Mouse (Mus musculus) kidney, adult 18-20 months (tissue): ENCODE measurements at regions not wholly inside any gene's neighbourhood (a gene's known extent, or its start where the extent isn't known, plus 50 kb on each side); places are given as distances from the start of the nearest gene placed in this dataset.

Experiments
- DNase-seq: peaks from one replicate; pipeline ENCODE4 v3.0.0; 2021

DNA sequence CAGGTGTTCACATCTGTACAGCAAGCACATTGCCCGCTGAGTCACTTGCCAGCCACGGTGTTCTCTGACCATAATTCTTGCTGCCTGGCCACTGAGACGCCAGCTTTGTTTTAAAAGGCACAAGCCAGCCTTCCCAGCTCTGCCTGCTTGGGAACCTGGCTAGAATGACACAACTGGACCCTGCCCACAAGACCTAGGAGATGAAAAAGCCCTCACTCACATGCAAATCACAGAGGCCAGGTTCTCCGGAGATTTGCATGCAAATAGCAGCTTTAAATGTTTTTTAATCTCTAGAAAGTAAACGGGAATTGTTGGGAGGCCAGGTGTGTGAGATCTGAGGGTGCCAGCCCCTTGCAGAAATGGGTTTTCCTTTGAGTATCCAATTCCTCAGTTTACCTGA, 71.9 kb downstream of the 1810010D01Rik start:
- DNase-seq = no peak

DNA sequence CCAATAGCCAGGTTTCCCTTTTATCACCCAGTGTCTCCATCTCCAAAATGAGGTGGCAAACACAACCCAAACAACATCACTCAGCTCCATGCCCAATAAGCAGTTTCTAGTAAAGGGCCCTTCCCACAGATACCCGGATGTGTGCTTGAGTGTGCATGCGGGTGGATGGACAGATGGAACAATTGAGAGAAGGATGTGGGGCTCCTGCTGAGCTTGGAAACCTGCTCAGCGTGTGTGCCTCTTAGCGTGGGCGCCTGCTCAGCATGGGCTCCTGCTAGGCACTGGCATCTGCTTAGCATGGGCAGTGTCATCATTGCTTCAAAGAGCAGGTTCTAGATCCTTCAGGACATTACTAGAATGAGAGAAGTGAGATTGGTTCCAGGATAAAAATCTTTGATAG, 75.4 kb downstream of the 1810010D01Rik start:
- no peak for DNase-seq

DNA sequence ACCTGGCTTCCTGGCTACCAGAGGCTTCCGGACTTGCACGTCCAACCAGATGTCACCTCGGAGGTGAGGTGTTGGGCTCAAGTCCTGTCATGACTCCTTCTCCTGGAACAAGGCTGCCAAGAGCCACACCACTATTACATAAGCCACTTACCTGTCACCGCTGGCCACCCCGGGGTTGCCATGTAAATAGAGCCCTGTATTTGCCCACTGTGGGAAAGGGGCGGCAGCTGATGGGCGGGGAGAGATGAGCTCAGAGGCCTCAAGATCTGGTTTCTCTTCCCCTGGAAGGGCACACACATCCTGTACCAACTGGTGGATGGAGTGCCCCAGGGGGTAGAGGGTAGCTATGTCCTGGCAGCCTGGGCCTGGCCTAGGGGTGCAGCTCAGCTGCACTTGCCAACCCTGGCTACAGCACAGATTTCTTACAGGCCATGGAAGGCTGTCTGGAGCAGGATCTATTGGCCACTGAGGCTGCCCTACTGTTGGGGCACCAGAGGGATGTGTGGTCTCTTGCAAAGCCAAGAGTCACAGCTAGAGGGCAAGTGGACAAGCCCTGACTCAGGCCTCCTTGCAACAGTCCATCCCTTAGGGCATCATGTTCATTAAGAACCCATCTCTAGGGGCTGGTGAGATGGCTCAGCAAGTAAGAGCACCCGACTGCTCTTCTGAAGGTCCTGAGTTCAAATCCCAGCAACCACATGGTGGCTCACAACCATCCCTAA, 76.3 kb downstream of the 1810010D01Rik start:
- DNase-seq = no peak

DNA sequence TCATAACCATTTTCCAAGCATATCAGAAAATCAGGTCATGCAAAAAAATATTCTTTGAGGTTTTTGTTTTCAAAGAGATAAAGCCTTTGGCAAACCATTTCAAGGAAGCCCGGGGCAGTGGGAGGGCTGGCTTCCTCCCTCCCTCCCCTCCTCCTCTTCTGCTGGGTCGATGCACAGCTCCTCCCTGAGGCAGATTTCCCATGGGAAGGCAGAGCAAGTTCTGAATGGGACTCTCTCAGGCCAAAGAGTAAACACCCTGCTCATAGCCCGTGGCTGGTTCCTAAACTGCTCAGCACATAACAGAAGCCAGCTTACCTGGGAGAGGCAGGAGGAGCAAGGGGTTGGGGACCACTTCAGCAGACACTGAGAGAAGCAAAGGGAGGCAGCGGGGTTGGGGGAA, 77.9 kb downstream of the 1810010D01Rik start:
- DNase-seq = peak; percentile 17

DNA sequence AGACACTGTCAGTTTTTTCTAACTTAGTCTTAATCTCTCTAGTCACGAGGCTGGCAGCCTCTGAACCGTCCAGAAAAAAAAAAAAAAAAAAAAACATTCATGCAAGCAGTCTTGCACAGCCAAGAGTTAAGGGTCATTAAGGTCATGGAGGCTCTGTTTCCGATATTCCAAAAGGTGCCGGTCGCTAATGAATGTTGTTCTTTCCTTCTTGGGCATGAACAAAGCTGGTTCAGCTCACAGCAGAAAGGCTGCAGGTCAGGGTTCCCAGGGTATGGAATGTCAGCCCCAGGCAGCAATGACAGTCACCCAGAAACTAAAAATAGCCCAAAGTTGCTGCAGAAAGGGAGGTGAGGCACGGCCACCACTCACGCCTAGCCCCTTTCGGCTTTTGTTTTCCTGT, 80.3 kb downstream of the 1810010D01Rik start:
- no peak for DNase-seq

DNA sequence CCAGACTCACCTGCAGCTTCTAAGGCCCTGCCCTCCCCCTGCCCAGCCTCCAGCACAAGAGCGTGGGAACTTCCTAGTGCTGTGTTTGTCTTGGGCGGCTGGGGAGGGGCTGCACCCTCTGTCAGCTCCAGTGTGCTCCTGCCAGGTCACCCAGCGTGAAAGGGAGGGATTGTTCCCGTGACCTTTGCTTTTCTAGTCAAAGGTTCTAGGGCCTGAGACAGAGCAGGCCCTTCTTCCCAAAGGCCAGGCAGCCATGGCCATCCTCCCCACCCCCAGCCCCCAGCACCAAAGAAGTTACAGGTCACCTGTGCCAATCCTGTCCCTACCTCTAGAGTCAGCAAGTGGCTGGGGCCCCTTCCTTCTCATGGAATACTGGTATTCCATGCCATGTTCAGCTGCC, 80.7 kb downstream of the 1810010D01Rik start:
- peak; percentile 69 for DNase-seq

DNA sequence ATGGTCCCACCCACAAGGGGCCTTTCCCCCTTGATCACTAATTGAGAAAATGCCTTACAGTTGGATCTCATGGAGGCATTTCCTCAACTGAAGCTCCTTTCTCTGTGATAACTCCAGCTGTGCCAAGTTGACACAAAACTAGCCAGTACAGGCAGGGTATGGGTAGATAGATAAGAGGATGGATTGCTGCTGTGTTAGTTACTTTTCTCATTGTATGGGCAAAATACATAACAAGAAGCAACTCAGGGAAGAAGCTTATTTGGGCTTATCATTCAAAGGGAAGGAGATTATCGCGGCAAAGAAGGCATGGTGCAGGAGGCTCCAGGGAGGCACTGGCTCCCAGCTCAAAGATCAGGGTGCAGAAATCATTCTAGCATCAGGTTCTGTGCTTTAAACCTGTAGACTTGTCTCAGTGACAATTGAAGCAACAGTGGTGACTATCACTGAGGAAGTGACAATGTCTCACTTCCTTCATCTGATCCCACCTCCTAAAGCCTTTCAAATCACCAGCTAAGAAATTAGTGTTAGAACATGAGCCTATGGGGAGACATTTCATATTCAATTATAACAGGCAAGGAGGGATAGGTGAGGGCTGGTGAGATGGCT, 83.8 kb downstream of the 1810010D01Rik start:
- DNase-seq = no peak

DNA sequence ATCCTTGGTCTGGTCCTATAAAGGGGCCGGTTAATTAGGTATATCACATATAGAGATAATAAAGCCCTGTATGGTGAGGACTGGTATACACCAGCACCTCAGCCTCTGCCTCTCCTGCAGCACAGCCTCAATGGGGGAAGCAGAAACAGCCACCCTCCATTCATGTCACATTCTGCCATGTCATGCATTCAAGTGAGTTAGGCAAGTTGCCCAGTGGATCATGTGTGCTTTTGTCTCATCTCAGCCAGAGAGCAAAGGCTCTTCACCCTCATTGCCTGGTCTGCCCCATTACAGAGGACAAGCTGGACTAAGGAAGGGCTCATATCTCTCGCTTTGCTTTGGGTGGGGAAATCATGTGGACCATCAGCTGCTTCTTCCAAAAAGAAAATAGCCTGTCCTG, 85.4 kb downstream of the 1810010D01Rik start:
- no peak for DNase-seq

DNA sequence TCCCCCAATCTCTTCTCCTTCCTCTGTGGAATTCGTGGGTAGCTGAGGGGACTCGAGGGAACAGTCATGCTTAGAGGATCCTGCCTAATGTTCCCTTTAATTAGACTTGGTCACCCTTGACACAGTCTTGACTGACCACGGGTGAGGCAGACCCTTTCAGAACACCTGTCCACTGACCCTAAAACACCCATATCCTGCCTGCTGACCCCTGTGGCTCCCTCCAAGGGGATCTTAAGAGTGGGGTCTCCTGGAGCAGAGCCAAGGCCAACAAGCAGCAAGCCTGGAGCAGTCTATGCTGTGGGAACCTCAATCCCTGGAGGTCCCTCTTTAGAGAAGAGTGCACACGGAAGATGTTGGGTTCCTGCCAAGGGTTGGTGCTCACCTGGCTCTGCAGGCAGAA, 89.5 kb downstream of the 1810010D01Rik start:
- DNase-seq = no peak

DNA sequence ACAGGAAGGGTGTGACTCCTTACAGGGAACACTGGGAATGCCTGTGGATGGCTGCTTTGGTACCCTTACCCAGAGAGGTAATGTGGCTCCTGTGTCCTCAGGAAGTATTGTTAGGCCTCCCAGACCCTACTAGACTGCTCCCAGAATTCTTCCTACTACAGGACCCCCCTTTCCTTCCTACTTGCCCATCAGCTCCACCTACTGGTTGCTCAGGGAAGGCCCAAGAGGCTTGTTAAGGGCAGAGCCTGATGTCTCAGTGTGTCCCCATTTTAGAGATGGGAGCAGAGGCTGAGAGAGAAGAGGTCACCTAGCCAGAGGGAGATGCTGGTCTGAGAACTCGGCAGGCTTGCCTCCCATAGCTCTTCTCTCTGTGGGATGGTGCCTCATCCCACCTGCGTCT, 93.3 kb downstream of the 1810010D01Rik start:
- DNase-seq = peak; percentile 42

DNA sequence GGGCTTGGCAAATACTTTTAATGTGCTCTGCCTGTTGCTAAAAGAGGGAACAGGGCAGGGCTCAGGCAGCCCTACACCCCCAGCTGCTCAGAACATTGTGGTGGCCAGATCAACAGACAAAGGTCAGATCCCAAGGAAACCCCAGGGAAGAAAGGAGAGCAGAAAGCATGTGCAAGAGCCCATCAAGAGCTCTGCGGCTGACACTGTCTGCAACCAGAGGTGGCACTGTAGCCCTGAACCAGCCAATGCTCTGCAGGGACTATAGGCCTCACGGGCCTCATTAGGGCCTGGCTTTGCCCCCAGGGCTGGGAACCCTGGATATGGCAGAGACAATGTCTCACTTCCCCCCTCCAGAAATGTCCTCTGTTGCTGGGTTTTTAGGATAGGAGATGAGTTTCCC, 93.8 kb downstream of the 1810010D01Rik start:
- no peak for DNase-seq

DNA sequence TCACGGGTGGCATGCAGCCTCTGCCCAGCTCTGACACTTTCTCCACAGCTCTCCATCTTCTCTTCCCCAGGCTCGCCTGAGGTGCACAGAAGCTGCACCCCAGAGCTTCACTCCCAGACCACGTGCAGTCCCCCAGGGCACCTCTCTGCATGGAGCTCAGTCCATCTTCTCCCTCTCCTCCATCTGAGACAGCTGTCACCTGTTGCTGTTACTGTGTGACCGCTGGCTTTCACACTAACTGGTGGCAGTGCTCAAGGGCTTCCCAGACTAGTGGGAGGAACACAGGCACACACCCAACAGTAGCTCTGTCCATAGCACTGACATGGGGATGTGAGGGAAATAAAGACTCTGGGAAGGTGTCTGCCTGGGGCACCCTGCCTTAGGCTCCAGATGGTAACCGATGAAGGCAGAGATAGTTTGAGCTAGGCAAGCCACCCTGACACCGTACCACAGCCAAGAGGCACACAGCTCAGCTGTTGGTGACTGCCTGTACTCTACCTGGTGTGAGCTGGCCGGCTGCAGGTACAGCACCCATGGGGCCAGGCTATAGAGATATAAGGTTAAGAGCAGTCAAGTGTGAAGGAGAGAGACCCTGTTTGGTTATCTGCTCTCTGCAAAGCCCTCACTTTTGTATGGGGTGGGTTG, 94.9 kb downstream of the 1810010D01Rik start:
- DNase-seq = no peak

DNA sequence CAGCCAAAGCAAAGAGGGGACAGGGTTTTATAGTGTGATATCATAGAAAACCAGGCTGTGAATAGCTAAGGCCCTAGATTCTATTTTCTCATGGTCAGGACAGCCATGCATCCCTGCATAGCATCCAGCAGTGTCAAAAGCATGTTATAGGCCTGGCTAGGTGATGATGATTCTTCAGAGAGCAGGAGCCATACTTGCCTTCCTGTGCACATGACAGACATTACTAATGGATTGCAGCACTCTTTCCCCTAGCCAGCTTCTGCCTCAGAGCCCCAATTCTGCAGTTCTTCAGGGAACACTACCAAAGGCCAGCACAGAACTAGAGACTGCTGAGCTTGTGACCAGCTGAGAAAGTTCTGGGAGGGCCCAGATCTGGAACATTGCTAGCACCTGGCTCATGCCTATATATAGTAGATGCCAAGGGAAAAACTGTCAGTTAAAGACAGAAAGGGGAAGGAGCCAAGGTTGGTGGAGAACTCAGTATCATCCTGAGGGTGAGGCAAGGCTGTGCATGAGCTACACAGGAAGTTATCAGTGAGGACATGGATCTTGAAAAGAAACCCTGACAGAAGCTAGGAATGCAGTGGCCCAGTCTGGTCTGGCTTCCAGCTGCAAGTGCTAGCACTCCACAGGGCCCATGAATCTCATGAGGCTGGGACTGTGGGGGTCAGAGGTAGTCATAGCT, 95.6 kb downstream of the 1810010D01Rik start:
- DNase-seq = no peak

DNA sequence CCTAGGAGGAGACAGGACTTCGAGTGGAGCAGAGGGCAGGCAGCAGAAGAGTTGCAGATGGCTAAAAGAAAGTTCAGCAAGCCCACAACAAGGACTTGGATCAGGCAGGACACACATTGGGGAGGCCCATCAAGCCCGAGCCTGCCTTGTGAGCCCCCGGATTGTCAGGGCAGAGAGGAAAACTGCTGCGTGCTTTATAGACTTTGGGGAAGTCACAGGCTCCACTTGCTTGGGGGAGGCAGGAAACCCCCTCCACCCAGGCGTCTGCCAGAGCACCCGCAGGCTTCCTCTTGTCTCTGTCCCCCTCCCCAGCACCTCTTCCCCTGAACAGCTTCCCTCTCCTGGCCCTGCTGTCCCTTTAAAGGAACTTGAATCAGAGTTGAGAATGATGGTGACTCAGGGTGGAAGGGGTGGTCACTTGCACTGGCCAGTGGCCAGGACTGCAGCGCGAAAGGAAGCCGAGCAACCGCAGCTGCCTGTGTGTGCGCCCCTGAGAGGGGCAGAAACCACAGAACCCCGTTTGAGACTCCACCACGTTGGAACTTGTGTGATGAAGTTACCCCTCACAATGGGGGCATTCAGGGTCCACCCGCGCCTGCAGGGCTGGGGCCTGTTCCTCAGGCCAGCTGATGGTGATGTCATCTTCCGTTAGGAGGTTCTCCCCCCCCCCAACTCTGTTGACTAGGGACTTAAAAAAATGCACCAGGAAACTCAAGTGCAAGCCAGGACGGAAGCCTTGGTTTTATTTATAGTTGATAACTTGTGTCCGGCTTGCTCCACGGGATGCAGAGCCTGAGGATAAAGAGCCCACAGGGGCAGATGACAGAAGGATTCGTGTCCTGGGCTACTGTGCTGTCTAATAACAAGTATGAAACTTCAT, 96.4 kb downstream of the 1810010D01Rik start:
- peak; percentile 80 for DNase-seq

DNA sequence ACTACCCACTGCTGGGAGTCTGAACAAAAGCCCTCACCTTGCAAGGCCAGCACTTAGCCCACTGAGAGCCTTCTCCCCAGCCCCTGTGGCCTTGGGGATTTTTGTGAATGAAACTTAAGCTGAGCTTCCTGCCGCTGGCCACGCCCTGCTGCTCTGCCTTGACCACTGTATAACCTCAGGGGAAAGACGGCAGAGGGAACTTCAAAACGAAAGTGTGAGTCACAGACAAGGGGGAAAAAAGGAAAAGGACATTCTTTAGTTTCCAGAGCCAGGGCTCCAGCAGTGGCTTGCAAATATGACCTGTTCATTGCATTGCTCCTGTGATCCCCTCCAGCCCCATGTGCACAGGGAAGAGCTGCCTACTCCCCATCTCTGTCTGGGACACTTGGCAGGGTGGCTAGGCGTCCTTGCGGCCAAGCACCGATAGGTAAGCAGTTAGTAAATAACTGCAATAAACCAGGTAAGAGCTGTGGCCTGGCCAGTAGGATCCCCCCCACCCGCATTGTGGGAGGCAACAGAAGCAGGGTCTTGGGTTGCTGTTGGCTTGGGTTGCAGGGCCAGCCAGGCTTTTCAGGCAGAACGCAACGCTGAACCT, 97.2 kb downstream of the 1810010D01Rik start:
- DNase-seq = peak; percentile 35

DNA sequence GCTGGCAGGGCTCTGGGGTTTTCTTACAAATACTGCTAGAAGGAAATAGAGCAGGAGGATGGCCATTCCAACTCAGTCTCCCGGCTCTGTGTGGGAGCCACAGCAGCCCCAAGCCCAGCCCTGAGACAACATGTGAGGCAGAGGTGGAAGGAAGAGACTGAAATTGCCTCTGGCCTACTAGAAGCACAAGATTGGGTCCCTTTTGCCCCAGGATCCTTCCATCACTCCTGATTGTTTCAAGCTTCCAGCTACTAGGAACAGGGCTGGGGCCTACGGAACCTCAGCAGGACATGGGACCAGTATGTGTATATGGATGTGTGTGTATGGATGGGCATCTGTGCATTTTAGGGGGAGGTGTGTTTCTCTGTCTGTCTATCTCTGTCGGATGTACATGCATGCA, 97.9 kb downstream of the 1810010D01Rik start:
- no peak for DNase-seq

DNA sequence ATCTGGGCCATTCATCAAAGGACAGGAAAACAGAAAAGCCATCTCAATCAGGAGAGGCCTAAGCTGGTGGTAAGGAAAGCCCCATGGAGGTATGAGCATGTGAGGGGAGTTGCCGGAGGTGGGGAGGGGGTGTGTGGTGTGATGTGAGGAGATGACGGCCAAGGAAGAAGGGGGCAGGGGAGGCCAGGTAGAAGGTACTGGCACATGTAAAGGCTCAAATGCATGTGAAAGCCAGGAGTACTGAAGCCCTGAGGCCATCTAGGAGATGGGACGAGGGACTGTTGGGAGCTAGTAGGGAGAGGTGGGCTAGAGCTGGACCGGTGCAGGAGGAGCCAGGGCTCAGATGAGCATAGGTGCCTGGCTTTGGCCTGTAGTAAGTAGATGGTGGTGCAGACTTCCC, 98.4 kb downstream of the 1810010D01Rik start:
- DNase-seq = no peak

DNA sequence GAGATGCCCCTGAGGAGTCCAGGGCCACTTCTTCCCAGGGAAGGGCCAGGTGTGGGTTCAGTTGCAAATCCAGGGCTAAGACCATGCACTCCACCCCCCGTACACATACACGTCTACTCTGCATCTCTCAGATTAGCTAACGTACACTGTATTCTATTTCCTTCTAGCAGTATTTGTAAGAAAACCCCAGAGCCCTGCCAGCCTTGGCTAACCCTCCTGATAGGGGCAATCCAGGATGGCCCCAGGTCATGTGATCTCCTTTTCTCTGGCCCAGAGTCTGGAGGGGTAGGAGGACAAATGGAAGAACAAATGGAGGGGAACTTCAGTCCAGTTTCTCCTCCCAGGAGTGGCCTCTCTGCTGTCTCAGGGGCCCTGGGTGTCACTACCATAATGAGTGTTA, 98.9 kb downstream of the 1810010D01Rik start:
- no peak for DNase-seq

DNA sequence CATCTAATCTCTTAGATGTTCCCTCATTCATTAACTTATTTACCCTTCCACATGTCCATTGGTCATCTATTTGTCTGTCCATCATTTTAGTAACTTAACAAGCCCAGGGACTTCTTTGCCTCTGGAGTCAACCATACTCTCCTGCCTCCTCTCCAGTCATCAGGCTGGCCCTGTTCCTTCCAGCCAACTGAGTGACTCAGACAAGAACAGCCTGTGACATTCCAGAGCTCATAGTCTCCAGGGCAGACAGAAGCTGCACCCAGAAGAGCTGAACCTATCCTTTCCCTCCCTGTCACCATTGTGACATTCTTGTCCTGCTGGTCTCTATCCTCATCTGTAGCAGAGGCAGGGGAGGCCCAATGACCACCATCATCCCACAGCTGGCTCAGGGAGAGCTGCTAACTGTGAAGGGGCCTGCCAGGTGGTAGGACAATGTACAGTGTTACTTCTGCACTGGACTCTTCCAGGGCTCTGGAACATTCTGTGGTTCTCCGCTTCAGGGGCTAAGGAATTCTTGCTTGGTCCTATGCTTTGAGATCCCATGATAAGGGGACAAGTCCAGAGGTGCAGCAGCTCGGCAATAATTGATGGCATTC, 100.2 kb downstream of the 1810010D01Rik start:
- DNase-seq = no peak

DNA sequence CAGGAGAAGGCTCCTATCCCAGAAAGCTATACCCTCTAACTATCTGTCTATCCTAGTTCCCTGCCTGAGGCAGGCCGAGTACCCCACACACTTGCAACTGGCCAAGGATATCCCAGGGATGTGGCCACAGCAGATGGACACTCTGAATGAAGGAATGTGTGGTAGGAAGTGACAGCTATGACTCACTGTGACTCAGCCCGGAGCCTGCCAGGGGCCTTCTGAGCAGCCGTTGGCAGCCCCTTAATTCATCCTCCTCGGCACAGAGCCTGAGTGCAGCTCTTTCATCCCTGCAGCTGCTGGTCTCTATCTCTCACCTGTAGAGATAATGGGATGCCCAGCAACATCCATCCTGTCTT, 101.4 kb downstream of the 1810010D01Rik start:
- no peak for DNase-seq

DNA sequence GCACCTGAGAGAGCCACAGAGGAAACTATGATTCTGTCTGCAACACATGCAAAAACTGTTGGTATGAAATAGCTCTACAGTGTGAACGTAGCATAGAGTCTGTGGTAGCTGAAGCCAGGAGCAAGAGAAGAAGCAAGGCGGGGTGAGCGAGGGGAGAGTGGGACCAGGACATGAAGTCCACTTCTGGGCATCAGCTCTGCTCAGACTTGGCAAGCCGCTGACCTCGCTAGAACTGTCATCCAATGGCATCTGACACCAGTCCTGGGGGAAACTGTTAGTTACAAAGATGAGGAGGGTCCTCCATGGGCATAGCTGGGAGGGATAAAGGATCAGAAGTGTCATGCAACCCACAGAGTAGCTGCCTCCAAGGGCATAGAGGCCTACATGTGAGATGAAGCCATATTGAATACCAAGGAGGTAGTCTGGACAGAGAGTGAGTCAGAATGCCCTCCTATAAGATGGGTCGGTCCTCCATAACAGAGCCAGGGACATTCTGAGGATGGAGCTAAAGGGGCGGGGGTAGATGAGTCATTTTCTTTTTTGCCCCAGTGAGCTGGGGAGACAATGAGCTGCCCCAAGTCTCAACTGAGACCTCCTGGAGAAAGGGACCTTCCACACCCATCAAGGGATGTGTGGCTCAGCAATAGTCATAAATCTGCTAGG, 102.0 kb downstream of the 1810010D01Rik start:
- DNase-seq = no peak
